Mouse (Mus musculus): Measurements from ENCODE around the gene Naa16.
A peak's percentile ranks its signal among the peaks of the same experiment; 100 is the strongest.

The Naa16 gene

DNA sequence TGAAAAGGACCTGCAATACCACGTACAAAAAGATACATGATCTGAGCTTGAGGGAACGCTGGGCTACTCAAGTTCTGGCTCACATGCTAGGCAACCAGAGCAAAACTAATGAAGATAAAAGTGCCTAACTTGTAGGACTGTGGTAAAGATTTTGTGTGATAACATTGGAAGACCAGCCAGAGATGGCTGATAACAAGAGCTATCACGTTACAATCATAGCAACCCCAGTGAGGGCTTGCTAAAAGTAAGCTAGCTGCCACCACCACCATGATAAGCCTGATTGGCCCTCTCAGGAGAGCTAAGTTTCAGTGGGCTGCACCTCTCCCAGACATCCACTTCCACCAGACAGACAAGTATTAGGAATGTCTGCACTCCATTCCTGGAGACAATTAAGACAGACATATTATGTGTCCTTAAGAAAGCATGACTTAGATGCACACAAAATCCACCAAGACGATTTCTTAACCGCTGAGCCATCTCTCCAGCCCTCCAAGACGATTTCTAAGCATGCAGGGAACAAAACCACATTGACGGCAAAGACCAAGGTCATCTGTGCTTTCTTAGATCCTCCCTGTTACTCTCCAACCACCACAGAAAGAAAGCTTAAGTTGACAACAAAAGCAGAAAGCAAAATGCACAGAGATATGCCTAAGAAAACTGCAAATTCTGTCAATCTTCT is 92.1 kb downstream of the Naa16 start:
- DNase-seq (ENCODE audit: low spot score in 2 of 2): no peak

DNA sequence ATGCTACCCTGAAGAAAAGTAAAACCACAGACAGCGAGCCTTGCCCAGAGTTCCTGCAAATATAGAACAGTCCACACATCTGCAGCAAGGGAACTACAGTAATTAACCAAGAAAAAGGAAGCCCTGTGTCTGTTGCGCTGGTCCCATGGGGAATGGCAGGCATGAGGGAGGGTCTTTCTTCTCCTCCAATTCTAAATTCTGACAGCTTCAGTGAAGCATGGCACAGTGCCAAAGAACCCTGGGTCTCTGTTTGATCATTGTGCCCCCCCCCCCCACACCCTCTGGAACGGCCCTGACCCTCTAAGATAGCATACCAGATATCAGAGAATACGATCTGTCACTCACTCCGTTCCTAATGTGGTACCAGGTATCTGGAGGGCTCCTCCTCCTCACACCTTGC is 93.7 kb downstream of the Naa16 start:
- DNase-seq (ENCODE audit: low spot score in 2 of 2): no peak

DNA sequence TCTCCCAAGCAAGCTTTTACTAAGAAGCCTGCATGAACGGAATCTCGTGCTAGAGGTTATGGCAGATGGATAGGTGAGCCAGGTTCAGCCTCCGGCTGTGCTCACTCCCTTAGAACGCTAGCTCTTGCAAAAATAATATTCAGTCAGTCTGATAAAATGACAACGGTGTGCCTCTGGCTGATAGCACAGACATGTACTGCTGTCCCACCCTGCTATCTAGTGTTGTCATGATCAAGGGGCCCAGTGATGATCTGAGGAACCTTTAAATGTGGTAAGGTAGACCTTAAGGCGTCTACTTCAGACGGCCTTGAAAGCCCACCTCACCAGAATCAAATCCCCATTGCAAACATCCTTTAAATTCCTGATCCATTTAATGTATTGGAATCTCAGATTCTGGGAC is 94.4 kb downstream of the Naa16 start:
- no peak for DNase-seq (ENCODE audit: low spot score in 2 of 2)

DNA sequence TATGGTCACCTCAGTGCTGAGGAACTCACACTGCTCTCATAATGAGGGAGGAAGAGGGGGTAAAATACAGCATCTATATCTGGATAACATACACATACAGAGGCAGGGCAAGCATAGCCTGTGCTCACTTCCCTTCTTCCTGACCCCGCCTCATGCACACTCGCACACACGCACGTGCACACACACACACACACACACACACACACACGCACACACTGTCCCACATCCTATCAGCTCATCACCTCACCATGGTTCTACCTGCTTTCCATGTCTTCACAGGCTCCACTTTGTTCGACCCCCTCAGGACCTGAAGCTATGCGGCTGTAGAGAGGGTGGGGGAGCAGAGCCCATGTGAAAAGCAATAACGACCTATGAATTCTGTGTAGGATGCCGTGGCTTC is 95.0 kb downstream of the Naa16 start:
- DNase-seq (ENCODE audit: low spot score in 2 of 2): no peak

DNA sequence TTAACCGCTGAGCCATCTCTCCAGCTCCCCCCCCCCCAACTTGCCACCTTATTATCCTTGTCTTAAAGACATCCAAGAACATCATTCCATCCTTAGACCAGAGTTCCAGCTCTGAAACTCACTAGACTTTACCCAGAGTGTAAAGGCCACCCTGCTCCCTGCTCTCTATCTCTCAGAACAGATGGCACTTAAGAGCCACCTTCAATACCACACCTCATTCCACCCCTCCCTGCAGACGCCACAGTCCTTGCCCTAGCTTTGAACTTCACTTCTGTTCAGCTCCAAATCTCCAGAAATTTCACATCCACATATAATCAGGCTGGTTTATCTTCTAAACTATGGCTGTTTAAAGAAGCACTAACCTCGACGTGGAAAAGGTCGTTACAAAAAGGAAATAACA is 95.6 kb downstream of the Naa16 start:
- peak in 1 of 2 experiments; percentile 29 for DNase-seq (ENCODE audit: low spot score in 2 of 2)

DNA sequence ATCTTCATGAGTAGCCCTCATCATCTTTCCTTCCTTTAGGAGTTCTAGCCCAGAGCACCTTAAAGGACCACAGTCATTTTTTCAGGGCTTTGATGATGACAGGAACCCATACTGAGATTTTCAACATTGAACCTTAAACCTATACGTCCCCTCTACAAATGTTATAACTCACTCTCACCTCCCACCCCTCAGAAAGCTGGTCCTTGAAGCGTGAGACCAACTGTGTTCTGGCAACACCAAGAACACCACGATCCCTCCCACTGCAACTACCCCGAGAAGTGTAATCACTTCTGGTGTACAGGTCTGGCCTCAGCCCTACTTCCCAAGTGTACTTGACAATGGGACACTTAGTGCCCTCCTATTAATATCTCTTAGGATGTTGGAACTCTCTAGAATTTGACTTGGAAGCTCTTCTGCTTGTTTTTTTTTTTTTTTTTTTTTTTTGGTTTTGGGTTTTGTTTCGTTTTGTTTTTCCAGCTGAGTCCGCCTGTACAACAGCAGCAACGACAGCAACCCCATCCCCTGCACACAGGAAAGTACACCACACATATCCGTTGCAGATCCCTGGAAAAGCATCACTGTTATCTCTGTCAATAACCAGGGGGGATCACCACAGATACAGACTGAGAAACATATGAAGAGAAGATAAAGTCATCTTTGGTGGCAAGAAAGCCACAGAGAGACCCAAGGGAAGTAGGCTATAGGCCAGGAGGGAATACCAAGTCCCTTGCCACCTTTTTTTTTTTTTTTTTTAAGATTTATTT is 96.3 kb downstream of the Naa16 start:
- no peak for DNase-seq (ENCODE audit: low spot score in 2 of 2)

DNA sequence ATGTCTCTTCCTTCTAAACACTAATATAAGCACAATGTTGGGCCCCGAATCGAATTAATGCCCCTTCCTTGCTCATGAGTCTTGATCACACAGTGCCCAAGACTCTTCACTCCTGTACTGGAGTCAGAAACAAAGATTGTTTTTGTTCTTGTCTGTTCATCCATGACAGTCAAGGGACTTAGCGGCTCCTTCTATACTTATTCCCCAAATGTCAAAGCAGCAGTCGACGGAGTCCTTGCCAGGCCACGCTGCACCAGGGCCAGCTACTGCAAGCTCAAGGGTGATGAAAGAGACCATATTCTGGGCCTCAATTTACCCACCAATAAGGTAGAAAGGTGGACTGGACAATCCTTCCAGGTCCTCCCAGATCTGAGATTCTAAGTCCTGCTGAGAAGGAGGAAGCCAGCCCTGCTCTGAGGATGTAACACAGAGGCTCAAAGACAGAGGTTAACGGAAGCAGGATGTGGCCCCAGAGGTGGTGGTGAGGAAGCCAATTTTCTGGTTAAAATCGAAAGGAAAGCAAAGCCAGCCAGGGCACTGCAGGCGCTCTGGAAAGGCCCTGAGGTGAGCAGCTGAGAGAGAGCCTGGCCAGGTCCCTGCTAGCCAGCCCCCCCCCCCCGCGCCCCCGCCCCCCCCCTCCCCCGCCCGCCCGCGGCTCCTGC is 97.3 kb downstream of the Naa16 start:
- DNase-seq (ENCODE audit: low spot score in 2 of 2): peak in 1 of 2 experiments; percentile 28

DNA sequence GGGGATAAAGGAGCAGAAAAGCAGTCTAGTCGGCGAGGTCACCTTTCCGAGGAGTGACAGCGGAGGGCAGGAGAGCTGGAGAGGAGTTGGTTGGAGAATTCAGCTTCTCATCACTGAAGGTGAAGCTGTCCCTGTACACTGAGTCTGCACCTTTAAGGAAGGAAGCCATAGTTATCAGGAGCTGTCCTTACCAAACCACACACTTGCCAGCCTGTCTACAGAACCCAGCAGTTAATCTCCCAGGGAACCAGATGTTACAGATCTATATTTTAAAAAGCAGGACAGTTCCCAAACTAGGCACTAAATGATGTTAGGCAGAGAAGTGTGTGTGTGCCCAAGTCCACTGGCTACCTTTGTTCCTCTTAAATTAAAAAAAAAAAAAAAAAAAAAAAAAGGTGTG is 98.9 kb downstream of the Naa16 start:
- no peak for DNase-seq (ENCODE audit: low spot score in 2 of 2)

DNA sequence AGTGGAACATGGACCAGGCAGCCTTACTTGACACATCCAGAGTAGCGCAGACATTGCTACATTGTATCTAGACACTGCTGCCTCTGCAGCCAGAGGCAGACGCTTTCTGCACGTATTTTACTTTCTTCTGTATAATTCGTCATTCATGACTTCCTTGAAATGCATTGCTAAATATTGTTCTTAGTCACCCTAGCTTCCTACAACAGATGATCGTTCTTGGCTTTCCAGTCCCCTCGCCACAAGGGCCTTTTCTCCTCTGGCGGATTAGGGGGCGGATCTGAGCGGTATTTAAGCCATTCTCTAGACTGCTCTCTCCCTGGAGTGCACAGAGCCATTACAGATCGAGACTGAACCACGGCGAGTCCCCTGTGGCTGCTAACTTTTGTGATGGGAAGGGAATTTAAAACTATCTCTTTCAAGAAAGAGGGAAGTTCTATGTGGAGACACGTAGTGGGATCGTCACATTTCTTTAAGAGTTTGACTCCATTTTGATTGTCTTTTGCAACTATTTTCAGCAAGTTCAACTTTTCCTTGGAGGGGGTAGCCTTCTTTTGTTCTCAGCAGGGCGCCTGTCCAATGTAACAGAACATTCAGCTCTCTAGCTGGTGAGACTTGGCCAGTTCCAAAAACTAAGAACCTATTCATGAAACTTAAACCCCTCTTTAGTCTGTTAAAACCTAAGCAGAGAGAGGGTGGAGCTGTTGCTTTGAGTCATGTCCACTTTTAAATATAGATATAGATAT is 99.7 kb downstream of the Naa16 start:
- no peak for DNase-seq (ENCODE audit: low spot score in 2 of 2)

DNA sequence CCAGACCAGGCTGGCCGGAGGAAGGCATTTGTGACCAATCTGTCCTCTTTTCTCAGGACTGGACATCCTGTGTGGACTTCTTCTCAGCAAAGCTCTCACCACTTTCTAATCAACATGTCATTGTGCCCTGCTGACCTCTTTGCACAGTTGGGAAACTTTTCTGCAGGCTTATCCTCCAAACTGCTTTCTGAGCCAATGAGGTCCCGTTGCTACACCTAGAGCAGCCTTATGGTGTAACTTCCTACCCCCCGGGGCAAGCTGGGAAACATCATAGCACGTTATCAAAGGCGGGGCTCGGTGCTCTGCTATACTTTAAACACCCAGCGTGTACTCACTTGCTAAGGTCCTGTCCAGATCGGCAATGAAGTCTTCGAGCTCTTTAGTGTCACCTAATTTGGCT is 100.7 kb downstream of the Naa16 start:
- DNase-seq (ENCODE audit: low spot score in 2 of 2): no peak

DNA sequence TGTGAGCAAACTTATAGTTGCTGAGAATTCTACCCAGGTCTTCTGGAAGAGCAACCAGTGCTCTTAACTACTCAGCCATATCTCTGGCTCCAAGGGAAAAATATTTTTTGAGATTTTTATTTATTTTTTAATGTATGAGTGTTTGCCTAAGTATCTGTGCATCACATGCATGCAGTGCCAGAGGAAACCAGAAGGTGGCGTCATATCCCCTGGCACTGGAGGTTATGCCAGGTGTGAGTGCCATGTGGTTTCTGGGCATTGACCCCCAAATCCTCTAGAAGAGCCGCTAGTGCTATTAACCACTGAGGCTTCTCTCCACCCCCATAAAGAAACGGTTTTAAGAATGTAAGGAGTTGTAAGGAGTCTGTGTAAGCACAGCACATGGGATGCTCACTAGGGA is 102.3 kb downstream of the Naa16 start:
- DNase-seq (ENCODE audit: low spot score in 2 of 2): peak in 1 of 2 experiments; percentile 64

DNA sequence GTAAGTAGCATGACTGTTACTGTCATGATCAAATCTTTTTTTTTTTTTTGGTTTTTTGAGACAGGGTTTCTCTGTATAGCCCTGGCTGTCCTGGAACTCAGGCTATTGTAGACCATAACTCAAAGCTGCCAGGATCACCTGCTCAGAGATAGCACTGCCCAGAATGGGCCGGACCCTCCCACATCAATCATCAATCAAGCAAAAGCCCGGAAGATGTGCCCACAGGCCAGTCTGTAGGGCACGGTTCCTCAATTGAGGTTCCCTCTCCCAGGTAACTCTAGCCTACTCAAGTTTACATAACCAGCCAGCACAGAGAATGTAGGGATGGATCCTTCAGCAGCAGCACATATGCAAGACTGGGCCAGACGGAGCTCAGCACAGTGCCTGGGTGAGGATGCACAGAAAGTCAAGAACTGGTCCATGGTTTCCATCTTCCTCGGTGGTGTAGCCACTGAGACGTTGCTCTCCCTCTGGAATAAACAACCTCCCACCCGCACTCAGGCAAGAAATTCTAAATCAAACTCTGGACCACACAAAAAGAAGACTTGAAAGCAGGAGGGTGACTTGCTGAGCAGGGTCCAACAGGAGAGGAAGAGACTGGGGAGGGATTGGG is 103.2 kb downstream of the Naa16 start:
- no peak for DNase-seq (ENCODE audit: low spot score in 2 of 2)

DNA sequence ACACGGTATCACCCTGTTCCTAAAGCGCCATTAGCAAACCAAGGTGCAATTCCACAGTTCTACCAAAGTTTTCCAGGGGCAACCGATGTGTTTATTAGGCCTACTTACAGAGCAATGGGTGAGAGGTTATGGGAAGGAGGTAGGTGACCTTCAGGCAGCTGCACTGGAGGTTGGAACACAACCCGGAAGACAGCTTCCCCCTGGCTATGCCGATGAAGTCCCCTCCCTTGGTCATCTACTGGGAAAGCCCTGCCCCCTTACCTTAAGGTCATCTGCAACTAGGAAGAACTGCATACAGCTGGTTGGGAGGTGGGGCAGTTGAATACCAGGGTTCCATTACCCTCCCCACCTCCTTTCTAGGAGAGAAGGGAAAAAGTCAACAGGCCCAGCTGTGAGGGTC is 105.0 kb downstream of the Naa16 start:
- no peak for DNase-seq (ENCODE audit: low spot score in 2 of 2)

DNA sequence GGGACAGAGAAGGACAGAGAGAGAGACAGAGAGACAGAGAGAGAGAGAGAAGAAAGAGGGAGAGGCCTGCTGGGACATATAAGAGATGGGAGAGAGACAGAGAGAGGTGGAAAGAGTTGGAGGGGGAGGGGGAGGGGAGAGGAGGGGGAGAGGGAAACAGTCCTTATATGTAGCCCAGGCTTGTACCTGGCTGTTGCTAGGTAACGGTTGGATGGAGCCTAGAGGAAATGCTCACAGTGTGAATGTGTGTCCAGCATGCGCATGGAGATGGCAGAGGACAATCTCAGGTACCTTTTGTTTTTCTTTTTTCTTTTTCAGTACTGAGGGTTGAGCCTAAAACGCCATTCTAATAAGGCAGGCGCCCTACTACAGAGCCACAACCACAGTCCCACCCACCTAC is 106.0 kb downstream of the Naa16 start:
- no peak for DNase-seq (ENCODE audit: low spot score in 2 of 2)

DNA sequence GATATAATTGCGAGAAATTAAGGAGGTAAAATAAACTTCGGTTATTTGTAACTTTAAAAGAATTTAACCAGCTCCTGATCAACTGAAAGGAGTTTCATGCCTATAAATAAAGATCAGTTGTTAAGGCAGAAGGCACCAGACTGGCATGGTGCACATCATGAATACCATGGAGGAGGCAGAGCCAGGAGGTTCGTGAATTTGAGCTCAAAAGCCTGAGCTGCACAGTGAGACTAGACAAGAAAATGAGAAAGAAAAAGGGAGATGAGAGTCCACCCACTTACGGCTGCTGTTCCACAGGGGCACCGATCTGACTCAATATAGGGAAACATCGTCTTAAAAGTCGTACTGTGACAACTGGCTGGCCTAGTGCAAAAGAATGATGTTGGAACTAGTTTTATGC is 106.6 kb downstream of the Naa16 start:
- no peak for DNase-seq (ENCODE audit: low spot score in 2 of 2)

DNA sequence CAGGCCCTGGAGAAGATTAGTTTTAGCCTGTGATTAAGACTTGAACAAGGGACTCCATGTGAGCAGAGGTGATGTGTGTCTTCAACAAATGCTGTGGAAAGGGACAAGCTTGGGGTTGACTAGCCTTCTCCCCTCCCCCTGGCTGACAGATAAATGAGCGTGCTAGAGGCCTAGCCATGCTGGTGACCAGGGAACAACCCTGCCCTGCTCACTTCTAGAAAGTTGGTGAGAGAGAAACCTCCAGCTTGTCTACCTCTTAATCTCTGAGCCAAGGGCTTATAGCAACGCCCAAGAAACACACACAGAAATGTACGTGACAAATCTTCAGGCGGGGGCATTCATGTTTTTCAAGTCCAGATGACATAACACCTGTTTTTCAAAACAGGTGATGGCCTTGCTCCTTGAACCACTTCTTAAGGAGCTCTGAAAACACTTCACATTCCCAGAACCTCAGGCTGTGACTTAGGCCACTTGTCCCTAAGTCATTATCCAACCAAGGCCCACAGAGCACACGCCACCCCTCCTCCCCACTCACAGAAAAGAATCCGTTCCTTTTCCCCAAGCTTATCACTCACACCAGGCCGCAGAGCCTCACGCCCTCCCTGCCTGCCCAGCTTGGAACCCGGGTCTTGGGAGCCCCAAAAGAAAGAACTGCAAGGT is 108.6 kb downstream of the Naa16 start:
- DNase-seq (ENCODE audit: low spot score in 2 of 2): no peak

DNA sequence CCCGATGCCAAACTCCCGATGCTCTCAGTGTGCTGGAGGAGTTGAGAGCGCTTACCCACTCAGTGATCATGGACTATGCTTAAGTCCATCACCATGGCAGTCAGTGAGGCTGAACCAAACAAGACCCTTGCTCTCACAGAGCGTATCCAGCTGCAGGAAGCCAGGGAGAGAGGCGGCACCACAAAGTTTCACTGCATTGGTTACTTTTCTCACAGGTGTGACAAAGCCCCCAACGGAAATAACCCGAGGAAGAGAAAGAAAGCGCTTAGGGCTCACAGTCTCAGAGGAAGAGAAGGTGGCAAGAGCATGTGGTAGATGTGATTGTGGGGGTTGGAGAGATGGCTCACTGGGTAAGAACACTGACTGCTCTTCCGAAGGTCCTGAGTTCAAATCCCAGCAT is 110.1 kb downstream of the Naa16 start:
- DNase-seq (ENCODE audit: low spot score in 2 of 2): no peak

DNA sequence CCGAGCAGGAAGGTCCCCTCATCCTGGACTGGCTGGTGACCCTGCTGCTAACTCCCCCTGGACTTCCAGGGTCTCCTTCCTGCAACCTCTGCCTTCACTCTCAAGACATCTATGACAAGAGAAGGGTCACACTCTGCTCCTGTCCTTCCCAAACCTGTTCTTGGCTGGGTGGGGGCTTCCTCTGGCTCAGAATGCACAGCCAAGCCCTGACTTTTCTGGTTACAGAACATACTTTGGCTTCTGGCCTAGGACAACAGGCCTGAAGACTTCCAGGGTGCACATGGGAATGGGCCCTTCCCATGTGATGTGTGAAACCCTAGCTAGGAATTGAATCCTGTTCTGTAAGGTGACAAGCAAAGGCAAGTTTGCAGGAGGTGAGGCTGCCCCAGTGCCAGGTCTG is 111.1 kb downstream of the Naa16 start:
- no peak for DNase-seq (ENCODE audit: low spot score in 2 of 2)

DNA sequence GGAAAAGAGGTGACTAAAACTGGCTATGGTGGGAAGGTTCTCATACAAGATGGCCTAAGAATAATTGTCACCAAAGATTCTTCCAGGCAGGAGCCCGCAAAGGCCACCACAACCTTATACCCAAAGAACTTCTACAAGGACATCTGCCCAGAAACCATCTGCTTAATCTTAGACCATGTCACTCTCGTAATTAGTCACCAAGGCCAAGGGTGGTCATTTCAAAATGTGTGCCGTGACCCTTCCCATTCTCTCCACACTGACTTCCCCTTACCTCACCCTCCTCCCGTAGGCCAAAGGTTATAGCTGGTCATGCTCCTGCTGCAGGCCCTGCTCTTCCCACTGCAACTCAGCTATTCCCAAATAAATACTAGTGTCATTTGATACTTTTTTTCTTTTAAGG is 111.7 kb downstream of the Naa16 start:
- no peak for DNase-seq (ENCODE audit: low spot score in 2 of 2)

DNA sequence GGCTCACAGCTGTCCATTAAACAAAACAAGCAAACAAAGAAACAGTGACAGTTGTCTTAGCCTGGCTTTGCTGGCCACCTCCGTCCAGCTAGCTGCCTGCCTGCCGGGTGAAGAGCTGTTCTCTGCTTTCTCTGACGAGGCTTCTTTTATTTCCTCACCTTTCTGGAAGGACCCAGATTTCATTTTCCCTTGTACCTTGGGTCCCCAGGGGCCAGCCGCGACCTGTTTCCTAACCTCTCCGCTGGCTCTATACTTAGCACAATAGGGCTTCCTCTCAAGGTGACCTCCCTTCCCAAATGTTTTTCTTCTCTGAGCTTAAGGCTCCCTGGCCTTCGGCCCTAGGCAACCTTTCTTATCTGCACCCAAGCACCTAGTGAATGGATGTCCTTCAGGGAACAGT is 112.7 kb downstream of the Naa16 start:
- DNase-seq (ENCODE audit: low spot score in 2 of 2): no peak

DNA sequence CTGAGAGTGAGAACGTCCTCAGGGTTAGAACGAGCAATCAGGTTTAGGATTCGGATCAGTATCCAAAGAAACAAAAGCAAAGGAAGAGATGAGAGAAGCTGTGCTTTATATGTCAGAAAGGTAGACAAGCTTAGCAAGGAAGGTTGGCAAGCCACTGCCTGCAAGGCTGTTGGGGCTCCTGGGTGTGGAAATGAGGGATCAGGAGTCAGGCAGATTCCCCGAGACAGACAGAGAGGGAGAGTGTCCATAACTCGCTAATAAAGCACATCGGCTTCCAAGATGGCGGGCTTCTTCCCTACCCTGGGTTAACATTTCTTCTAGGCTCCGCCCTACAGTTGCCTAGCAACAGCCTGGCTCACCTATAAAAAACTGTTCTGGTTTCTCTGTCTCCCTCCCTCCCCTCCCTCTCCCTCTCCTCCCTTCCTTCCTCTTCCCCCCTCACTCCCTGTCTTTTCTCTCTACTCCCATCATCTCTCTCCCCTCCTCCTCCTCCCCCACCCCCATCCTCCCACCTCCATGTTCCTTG is 114.6 kb downstream of the Naa16 start:
- DNase-seq (ENCODE audit: low spot score in 2 of 2): no peak
